Mouse (Mus musculus) liver, embryonic 12.5 days (tissue): ENCODE measurements around the gene Ano10. TPM values are rescaled to one million over a fixed set of nuclear protein-coding genes. Genes with fewer than 3 reads are reported as not detected.
A peak's percentile ranks its signal among the peaks of the same experiment; 100 is the strongest.
"Not testable (repeated sequence)": the region's sequence is repeated elsewhere in the genome, so short reads cannot be mapped to it uniquely, and the experiment has no call there.

ENCODE experiments used
- ATAC-seq: fragments of 200-750 bp; cut with Nextera tagmentation; 2 replicates; pipeline ENCODE4 v1.8.0; 2017; ENCODE audit warnings: moderate number of reproducible peaks, mild to moderate bottlenecking, moderate library complexity
- H3K27ac ChIP-seq: fragments of 300-500 bp; sonication (generic); 2 replicates; pipeline ENCODE4 v1.5.1; 2016; ENCODE audit warnings: mild to moderate bottlenecking
- H3K27me3 ChIP-seq: fragments of 300-500 bp; sonication (generic); replicated peaks from 2 replicates; pipeline ENCODE4 v1.6.1; 2016; ENCODE audit warnings: mild to moderate bottlenecking, moderate library complexity
- H3K36me3 ChIP-seq: fragments of 300-500 bp; sonication (generic); 2 replicates; pipeline ENCODE4 v1.6.1; 2016; ENCODE audit warnings: mild to moderate bottlenecking, moderate library complexity
- H3K4me1 ChIP-seq: fragments of 300-500 bp; sonication (generic); 2 replicates; pipeline ENCODE4 v1.6.1; 2016
- H3K4me2 ChIP-seq: fragments of 300-500 bp; sonication (generic); 2 replicates; pipeline ENCODE4 v1.6.1; 2016; ENCODE audit warnings: mild to moderate bottlenecking, moderate library complexity
- H3K4me3 ChIP-seq: fragments of 300-500 bp; sonication (generic); 2 replicates; pipeline ENCODE4 v1.5.1; 2016; ENCODE audit warnings: mild to moderate bottlenecking, moderate library complexity
- H3K9ac ChIP-seq: fragments of 300-500 bp; sonication (generic); 2 replicates; pipeline ENCODE4 v1.6.1; 2016; ENCODE audit warnings: mild to moderate bottlenecking, moderate library complexity
- H3K9me3 ChIP-seq: fragments of 300-500 bp; sonication (generic); replicated peaks from 2 replicates; pipeline ENCODE4 v1.6.1; 2016; ENCODE audit warnings: mild to moderate bottlenecking, moderate library complexity
- WGBS: fragments of 180-500 bp; shearing (Covaris S2); methylation state at CpG from one replicate; pipeline ENCODE4 v1.1.7; 2016; ENCODE audit not compliant: insufficient replicate concordance; 5-methylcytosine and 5-hydroxymethylcytosine counted together
- polyA plus RNA-seq: library from polyadenylated mRNA; unstranded; fragments of >200 nt; fragmentation: Nextera tagmentation; extraction: Ambion mirVana; gene quantifications from 2 replicates; pipeline ENCODE4 v1.2.1, GENCODE M21; 2016

Gene Ano10
- polyA plus RNA-seq, 1 experiment from 2014 or later: 10.9 TPM

- H3K4me3 ChIP-seq, H3K9me3 ChIP-seq, H3K9ac ChIP-seq, H3K36me3 ChIP-seq, H3K27me3 ChIP-seq, H3K4me2 ChIP-seq, H3K27ac ChIP-seq: not testable (repeated sequence)
- WGBS: 44% methylated on average over 1 of the region's 1 CpGs
- peak; percentile 68 for ATAC-seq
- H3K4me1 ChIP-seq: peaks cover 43% of the 10 kb centered on the region
Measured at GRCm38 (mm10) chr9:122313128-122313527, 18.9 kb upstream of the Ano10 start.

GRCm38 (mm10) chr9:122312296-122312990 lies 18.2 kb upstream of the Ano10 start:
- Histone ChIP-seq H3K4me2 (no peak overlapping the region), H3K36me3 (no peaks in the 10 kb centered on the region), H3K9ac (no peak overlapping the region), H3K27ac (no peak overlapping the region), H3K4me3 (no peak overlapping the region), H3K27me3 (peaks cover 1% of the 10 kb centered on the region), H3K4me1 (peaks cover 43% of the 10 kb centered on the region), H3K9me3 (no peaks in the 10 kb centered on the region)
- WGBS: 63% methylated on average over 7 of the region's 7 CpGs
- no peak for ATAC-seq

GRCm38 (mm10) chr9:122311051-122311760 lies 17.0 kb upstream of the Ano10 start:
- no peak overlapping the region for H3K27ac ChIP-seq
- peaks cover 4% of the 10 kb centered on the region; the same call in 1 of the 2 replicates for H3K27me3 ChIP-seq
- H3K9me3 ChIP-seq: no peaks in the 10 kb centered on the region
- WGBS: 57% methylated on average over 7 of the region's 7 CpGs
- peak overlapping the region; percentile 68 for H3K4me2 ChIP-seq
- peak overlapping the region; percentile 62 for H3K9ac ChIP-seq
- H3K4me3 ChIP-seq: peak overlapping the region; percentile 58
- H3K36me3 ChIP-seq: no peaks in the 10 kb centered on the region
- no peak for ATAC-seq
- peaks cover 43% of the 10 kb centered on the region for H3K4me1 ChIP-seq

- WGBS: 11% methylated on average over 19 of the region's 19 CpGs
- H3K27ac ChIP-seq: no peak overlapping the region
- peak overlapping the region; percentile 68 for H3K4me2 ChIP-seq
- H3K9me3 ChIP-seq: no peaks in the 10 kb centered on the region
- no peaks in the 10 kb centered on the region for H3K36me3 ChIP-seq
- peak overlapping the region; percentile 58 for H3K4me3 ChIP-seq
- peaks cover 43% of the 10 kb centered on the region for H3K4me1 ChIP-seq
- peaks cover 4% of the 10 kb centered on the region; the same call in 1 of the 2 replicates for H3K27me3 ChIP-seq
- peak overlapping the region; percentile 62 for H3K9ac ChIP-seq
- ATAC-seq: peak; percentile 75
Measured at GRCm38 (mm10) chr9:122310613-122311049, 16.4 kb upstream of the Ano10 start.

- no peak overlapping the region for H3K9ac ChIP-seq
- H3K4me3 ChIP-seq: no peak overlapping the region
- no peak overlapping the region for H3K27ac ChIP-seq
Measured at GRCm38 (mm10) chr9:122309013-122309980, 15.1 kb upstream of the Ano10 start.

GRCm38 (mm10) chr9:122305302-122305701 lies 11.1 kb upstream of the Ano10 start:
- H3K9ac ChIP-seq: no peak overlapping the region
- H3K9me3 ChIP-seq: no peaks in the 10 kb centered on the region
- ATAC-seq: no peak
- H3K4me3 ChIP-seq: no peak overlapping the region
- WGBS: 68% methylated on average over 3 of the region's 3 CpGs
- 0 out of 2 replicates have a peak, but pooled peaks cover 4% of the 10 kb centered on the region for H3K27me3 ChIP-seq
- H3K4me2 ChIP-seq: no peak overlapping the region
- H3K27ac ChIP-seq: no peak overlapping the region
- H3K36me3 ChIP-seq: no peaks in the 10 kb centered on the region
- H3K4me1 ChIP-seq: peaks cover 16% of the 10 kb centered on the region

More at GRCm38 (mm10) chr9:122309013-122309980, 15.1 kb upstream of the Ano10 start:
- peak; percentile 56 for ATAC-seq
- 32% methylated on average over 14 of the region's 14 CpGs for WGBS
- Histone ChIP-seq H3K9me3 (no peaks in the 10 kb centered on the region), H3K27me3 (peaks cover 4% of the 10 kb centered on the region; the same call in 1 of the 2 replicates), H3K4me1 (peaks cover 43% of the 10 kb centered on the region), H3K4me2 (no peak overlapping the region), H3K36me3 (no peaks in the 10 kb centered on the region)

GRCm38 (mm10) chr9:122296169-122296568 lies 1.9 kb upstream of the Ano10 start:
- no peak overlapping the region for H3K4me3 ChIP-seq
- no peak overlapping the region for H3K9ac ChIP-seq
- peaks cover 15% of the 10 kb centered on the region for H3K27me3 ChIP-seq
- H3K36me3 ChIP-seq: no peaks in the 10 kb centered on the region
- no peak overlapping the region for H3K4me2 ChIP-seq
- WGBS: 20% methylated on average over 5 of the region's 5 CpGs
- ATAC-seq: no peak
- H3K27ac ChIP-seq: no peak overlapping the region
- H3K4me1 ChIP-seq: peaks cover 26% of the 10 kb centered on the region
- no peaks in the 10 kb centered on the region for H3K9me3 ChIP-seq

GRCm38 (mm10) chr9:122295396-122295795 lies 1.2 kb upstream of the Ano10 start:
- ATAC-seq: no peak
- Histone ChIP-seq H3K4me1 (peaks cover 26% of the 10 kb centered on the region), H3K27me3 (peaks cover 15% of the 10 kb centered on the region), H3K9me3 (no peaks in the 10 kb centered on the region), H3K9ac (no peak overlapping the region), H3K27ac (no peak overlapping the region), H3K36me3 (no peaks in the 10 kb centered on the region), H3K4me3 (no peak overlapping the region), H3K4me2 (no peak overlapping the region)

GRCm38 (mm10) chr9:122293865-122294241 lies 370 bp downstream of the Ano10 start:
- WGBS: under 1% methylated on average over 23 of the region's 23 CpGs
- H3K27ac ChIP-seq: peak overlapping the region; percentile 36; the same call in 1 of the 2 replicates

GRCm38 (mm10) chr9:122290192-122290591 lies 4.0 kb downstream of the Ano10 start:
- Histone ChIP-seq H3K27ac (no peak overlapping the region), H3K9ac (no peak overlapping the region), H3K36me3 (no peaks in the 10 kb centered on the region), H3K27me3 (peaks cover 15% of the 10 kb centered on the region), H3K4me1 (peaks cover 27% of the 10 kb centered on the region), H3K9me3 (no peaks in the 10 kb centered on the region), H3K4me3 (no peak overlapping the region), H3K4me2 (no peak overlapping the region)
- WGBS: 72% methylated on average over 2 of the region's 2 CpGs
- no peak for ATAC-seq

More at GRCm38 (mm10) chr9:122293865-122294241, 370 bp downstream of the Ano10 start:
- Histone ChIP-seq H3K4me3 (peak overlapping the region; percentile 67), H3K9me3 (no peaks in the 10 kb centered on the region), H3K36me3 (no peaks in the 10 kb centered on the region), H3K4me2 (peak overlapping the region; percentile 91), H3K27me3 (peaks cover 15% of the 10 kb centered on the region), H3K9ac (peak overlapping the region; percentile 72), H3K4me1 (peaks cover 26% of the 10 kb centered on the region)
- ATAC-seq: peak; percentile 25; the same call in 1 of the 2 replicates

- peaks cover 5% of the 10 kb centered on the region for H3K27me3 ChIP-seq
- no peaks in the 10 kb centered on the region for H3K9me3 ChIP-seq
- peaks cover 15% of the 10 kb centered on the region; the same call in 1 of the 2 replicates for H3K4me1 ChIP-seq
- no peaks in the 10 kb centered on the region for H3K36me3 ChIP-seq
- WGBS: 59% methylated on average over 3 of the region's 3 CpGs
- no peak overlapping the region for H3K9ac ChIP-seq
- no peak overlapping the region for H3K4me3 ChIP-seq
- no peak overlapping the region for H3K27ac ChIP-seq
- ATAC-seq: no peak
- H3K4me2 ChIP-seq: no peak overlapping the region
Measured at GRCm38 (mm10) chr9:122288416-122288815, 5.8 kb downstream of the Ano10 start.
